Mouse (Mus musculus) sigmoid colon, adult 10 weeks (tissue): ENCODE results near the gene Uhrf1bp1. TPM values are rescaled to one million over a fixed set of nuclear protein-coding genes. Genes with fewer than 3 reads are reported as not detected.

Experiments used
- polyA plus RNA-seq: library from polyadenylated mRNA; stranded (reverse); fragments of 350-450 nt; fragmentation: Illumina TruSeq; extraction: RNeasy Lipid Tissue Mini Kit (QIAGEN cat#74804); gene quantifications from one replicate; pipeline ENCODE4 v1.2.3, GENCODE M21; 2014; ENCODE audit warnings: low read depth, low replicate concordance

Uhrf1bp1 gene
- 1.8 TPM for polyA plus RNA-seq

DNA sequence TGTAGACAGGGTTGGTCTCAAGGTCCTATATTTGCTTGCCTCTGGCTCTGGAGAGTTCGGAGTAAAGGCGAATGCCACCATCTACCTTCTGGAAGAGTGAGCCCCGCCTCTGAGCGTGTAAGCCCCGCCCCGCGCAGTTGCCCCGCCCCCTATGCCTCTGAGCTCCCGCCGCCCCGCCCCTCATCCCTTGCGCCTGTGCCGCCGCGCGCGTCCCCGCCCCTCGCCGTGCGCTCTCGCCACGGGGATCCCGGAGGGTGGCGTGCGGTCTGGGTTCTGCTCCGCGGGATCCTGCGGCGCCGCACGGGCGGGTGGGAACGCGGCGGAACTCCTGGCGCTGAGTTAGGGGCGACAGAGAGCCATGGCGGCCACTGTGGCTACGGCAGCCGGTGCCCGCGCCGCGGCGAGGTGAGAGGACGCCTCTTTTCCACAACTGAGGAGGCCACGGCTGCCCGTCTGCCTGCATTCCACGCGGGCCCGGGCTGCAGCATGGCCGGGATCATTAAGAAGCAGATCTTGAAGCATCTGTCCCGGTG lies at the start of gene Uhrf1bp1:
TSS of gene Uhrf1bp1 (plus strand) at position 177 of the 533 bp plus-strand sequence.

DNA sequence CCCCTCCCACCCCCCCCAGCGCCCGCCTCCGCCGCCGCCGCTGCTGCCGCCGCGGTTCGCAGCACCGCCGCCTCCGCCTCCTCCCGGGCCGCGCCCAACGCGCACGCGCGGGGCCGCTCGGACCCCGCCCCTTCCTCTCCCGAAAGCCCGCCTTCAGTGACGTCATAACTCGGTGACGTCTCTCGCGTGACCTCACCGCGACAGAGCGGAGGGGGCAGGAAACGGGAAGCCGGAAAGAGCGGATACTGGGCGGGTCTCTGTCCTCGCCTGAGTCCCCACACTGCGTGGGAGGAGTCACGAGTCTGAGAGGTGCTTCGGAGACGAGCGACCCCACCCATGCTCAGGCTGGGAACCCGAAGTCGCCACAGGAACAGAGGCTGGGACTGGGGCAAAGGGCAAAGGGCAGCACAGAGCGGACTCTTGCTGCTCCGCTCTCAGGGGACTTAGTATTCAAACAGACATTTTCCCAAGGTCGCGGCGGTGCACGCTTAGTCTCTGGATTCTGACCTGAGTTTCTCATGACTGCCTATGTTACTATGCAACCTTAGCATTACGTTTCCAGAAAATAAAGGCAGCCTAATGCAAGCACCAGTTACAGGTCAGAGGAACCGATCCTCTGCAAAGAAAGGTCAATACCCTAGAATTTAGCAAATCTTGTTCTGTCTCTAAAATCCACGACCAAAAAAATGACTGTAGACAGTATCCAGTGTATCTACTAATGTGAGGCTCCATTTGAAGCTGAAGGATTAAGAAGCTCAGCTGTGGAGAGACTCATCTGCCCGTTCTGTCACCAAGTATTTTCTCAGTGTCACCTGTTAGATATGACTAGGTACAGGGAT lies 35.5 kb upstream of the Uhrf1bp1 start, which contains the start of gene D17Wsu92e:
TSS of gene D17Wsu92e (minus strand) at position 81 of the 839 bp plus-strand sequence.

DNA sequence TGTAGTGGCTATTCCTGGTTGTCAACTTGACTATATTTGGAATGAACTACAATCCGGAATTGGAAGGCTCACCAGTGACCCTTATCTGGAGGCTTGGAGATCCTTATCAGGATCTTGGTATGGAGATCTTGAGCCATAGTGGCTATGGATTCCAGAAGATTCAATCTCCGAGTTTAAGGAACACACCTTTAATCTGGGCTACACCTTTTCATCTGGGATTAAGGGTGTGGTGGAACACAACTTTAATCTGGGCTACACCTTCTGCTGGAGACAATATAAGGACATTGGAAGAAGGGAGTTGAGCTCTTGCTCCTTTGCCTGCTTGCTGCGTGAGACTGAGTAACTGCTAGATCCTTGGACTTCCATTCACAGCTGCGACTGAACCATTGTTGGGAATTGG lies 18.4 kb upstream of the Uhrf1bp1 start, which contains the start of gene Snrpc:
TSS of gene Snrpc (plus strand) at position 301 of the 400 bp plus-strand sequence.

DNA sequence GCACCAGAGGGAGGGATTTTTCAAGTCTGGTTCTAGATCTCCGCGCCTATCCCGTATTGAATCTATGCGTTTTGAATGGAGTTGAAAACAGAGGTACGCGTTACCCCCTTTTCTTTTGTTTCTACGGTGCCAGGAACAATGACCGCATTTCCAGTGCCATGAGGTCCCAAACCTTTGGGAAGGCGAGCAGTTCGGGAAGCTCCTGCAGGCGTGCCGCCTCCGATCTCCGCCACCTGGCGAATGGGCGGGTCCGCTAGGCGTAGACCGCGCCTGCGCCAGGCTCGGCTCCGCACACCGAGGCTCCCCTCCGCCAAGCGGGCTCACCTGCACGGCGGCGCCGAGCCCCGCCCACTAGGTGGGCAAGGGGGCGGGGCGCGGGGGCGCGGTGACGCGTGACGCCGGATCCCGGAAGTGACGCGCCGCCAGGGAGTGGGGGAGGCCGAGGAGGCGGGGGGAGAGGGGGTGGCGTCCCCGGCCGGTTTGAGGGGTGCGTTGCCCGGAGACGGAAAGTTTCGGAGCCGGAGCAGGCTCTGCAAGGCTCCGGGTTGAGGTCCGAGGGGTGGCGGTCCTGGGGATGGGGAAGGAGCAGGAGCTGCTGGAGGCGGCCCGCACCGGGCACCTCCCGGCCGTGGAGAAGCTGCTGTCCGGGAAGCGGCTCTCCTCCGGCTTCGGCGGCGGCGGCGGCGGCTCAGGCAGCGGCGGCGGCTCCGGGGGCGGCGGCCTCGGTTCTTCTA lies 52.8 kb downstream of the Uhrf1bp1 start, which contains the start of gene Anks1:
TSS of gene Anks1 (plus strand) at position 419 of the 734 bp plus-strand sequence.

DNA sequence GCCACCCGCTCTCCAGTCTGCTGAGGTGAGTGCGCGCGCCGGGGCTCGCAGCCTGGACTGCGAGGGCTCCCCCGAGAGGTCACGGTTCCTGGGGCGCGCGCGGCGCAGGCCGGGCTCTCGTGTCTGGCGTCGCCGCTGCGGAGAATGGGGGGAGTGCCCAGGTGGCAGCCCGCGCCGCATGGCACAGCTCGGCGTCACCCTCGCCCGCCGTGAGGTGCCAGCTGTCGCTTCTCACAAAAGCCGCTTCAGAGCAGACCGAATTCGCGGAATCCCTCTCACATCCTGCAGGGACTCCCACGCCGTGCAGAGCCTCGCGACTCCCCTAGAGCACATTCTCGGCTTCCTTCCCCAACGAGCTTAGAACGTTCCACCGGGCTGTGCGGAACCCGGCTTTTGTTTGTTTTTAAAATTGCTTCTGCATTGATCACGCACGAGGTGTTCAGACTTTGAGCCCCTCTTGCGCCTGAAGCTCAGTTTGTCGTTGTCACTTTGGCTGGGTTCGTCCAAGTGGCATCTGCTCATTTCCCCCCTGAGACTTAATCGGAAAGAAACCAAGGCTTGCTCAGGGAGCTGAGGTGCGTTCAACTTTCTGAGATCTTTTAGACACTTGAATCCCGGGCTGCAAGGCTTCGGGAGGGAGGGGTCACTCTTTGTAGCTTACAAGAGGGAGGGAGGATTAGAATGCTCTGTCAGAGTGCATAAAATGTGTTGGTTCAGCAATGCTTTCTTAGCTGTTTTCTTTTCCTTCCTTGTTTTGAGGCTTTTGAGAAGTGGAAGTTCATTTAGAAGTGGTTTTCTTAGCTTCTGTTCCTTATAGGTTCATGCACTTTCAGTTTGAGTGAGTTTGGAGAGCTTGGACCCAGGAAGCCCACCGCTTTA lies 53.6 kb downstream of the Uhrf1bp1 start, which contains the start of gene Taf11:
TSS of gene Taf11 (minus strand) at position 223 of the 879 bp plus-strand sequence.

Other genes with a start within 250 kb of the Uhrf1bp1 start
- gene Nudt3, start 232.9 kb upstream of the Uhrf1bp1 start, polyA plus RNA-seq = 17.9 TPM
- gene RPS10-NUDT3, start 221.2 kb upstream of the Uhrf1bp1 start, polyA plus RNA-seq = not detected
- gene Rps10, start 219.8 kb upstream of the Uhrf1bp1 start, polyA plus RNA-seq = 46.2 TPM
- 0.57 TPM for gene Pacsin1, start 200.9 kb upstream of the Uhrf1bp1 start, polyA plus RNA-seq
- 3.0 TPM for gene Spdef, start 127.5 kb upstream of the Uhrf1bp1 start, polyA plus RNA-seq
- 57.7 TPM for gene D17Wsu92e, start 35.8 kb upstream of the Uhrf1bp1 start, polyA plus RNA-seq
- 30.4 TPM for gene Snrpc, start 18.3 kb upstream of the Uhrf1bp1 start, polyA plus RNA-seq
- gene Anks1, start 52.9 kb downstream of the Uhrf1bp1 start, polyA plus RNA-seq = 2.7 TPM
- gene Taf11, start 53.4 kb downstream of the Uhrf1bp1 start, polyA plus RNA-seq = 20.8 TPM
- not detected for gene Tcp11, start 224.2 kb downstream of the Uhrf1bp1 start, polyA plus RNA-seq